8 mouse cellular contexts compared by ENCODE assay signal in genomic region chr11:65788154-65788553, GRCm38 (mm10). TPM values are rescaled to one million over a fixed set of nuclear protein-coding genes. Genes with fewer than 3 reads are reported as not detected.
DNase-seq lines count a peak whose midpoint lies in the region; ATAC-seq lines count a peak whose summit lies in the region.

Map2k4 (minus strand) TSS chr11:65788297.

- no peaks in the 10 kb centered on the region for H3K36me3 ChIP-seq in hindbrain, embryonic 12.5 days

- peak; percentile 93 for DNase-seq in MN1 (ENCODE audit: low spot score)
- peak; percentile 94 for DNase-seq in cerebellum, adult 9-11 months
- peak; percentile 78 to 87 for DNase-seq in frontal cortex, postnatal 10 days (ENCODE audit: low spot score in 2 of 2)
- DNase-seq in layer of hippocampus, postnatal 14 days (ENCODE audit: low spot score in 2 of 2): peak; percentile 82 to 91
- peak; percentile 94 for DNase-seq in lung, postnatal 14 days
- peak; percentile 82 for DNase-seq in retina, adult 2 months (ENCODE audit: low read depth, low spot score)
- DNase-seq in thymus, postnatal 36 days: peak; percentile 93

- peak within 1 kb of the TSS; percentile 79 for H3K4me2 ChIP-seq in hindbrain, embryonic 12.5 days (replicated peaks)

- peak; percentile 99 for ATAC-seq in hindbrain, embryonic 12.5 days (ENCODE audit: low FRiP score)

- H3K27me3 ChIP-seq in hindbrain, embryonic 12.5 days: no peaks in the 10 kb centered on the region

- under 1% methylated on average over 33 of the region's 36 CpGs for WGBS in hindbrain, embryonic 12.5 days

- H3K4me1 ChIP-seq in hindbrain, embryonic 12.5 days: peaks cover 16% of the 10 kb centered on the region

- H3K4me3 ChIP-seq in hindbrain, embryonic 12.5 days: peak within 1 kb of the TSS; percentile 97

- no peaks in the 10 kb centered on the region for H3K9me3 ChIP-seq in hindbrain, embryonic 12.5 days (replicated peaks)

- H3K27ac ChIP-seq in hindbrain, embryonic 12.5 days: peak within 1 kb of the TSS; percentile 92

- H3K9ac ChIP-seq in hindbrain, embryonic 12.5 days: peak within 1 kb of the TSS; percentile 99

RNA-seq across cellular contexts. Expression of gene Map2k4, which starts in this region (rescaled TPM):
- 68.7 and 73.4 TPM in 2 replicates for polyA plus RNA-seq in hindbrain, embryonic 12.5 days (2016; fragmentation: Nextera tagmentation; extraction: Ambion mirVana)
- total RNA-seq in layer of hippocampus, postnatal 14 days (2021): 100 to 1,000 TPM; 223 to 224 TPM

Comparison
In these comparisons a context has a peak if more than half of its experiments do, and no peak if none do; other contexts are left out.
1. Peak in every context shown above with its lines: DNase-seq, ATAC-seq, H3K4me3 ChIP-seq and H3K27ac ChIP-seq.